Mouse (Mus musculus): ENCODE measurements at regions not wholly inside any gene's neighbourhood (a gene's known extent, or its start where the extent isn't known, plus 50 kb on each side); places are given as distances from the start of the nearest gene placed in this dataset.

DNA sequence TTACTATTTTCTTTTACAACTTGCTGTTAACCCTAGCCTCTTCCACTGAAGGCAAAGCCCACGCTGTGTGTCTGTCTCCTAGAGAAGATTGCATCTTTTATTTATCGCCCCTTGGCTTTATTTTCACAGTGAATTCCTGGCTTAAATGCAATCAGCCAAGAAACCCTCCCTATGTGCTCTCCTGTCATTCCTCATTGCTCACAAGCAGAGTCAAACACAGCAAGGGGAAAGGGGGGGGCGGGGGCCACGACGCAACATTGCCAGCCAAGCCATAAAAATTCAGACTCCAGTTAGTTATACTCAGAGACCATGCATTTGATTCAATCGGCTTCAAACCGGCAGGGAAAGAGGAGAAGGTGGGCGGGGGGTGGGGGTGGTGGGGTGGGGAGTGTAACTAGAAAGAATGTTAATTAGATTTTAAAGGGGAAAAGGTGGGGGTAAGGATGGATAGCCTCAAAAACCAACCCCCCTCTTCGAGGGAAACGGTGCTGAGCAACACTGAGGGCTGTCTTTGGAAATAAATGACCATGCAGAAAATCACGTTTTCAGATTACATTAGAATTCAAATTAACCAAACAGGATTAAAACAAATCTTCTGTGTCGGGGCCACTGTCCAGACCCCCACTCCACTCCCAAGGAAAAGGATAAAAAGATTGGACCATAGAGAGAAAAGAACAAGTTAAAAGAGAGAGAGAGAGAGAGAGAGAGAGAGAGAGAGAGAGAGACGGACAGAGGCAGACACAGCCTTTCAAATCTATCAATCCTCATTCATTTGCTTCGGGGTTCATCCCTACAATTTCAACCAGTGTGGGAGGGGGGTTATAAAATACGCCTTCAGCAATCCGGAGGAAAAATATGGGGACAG lies 156.6 kb upstream of the Smim15 start:
- no peak for ATAC-seq (ENCODE audit: extremely low read depth, insufficient number of reproducible peaks, low FRiP score, poor library complexity, severe bottlenecking)

DNA sequence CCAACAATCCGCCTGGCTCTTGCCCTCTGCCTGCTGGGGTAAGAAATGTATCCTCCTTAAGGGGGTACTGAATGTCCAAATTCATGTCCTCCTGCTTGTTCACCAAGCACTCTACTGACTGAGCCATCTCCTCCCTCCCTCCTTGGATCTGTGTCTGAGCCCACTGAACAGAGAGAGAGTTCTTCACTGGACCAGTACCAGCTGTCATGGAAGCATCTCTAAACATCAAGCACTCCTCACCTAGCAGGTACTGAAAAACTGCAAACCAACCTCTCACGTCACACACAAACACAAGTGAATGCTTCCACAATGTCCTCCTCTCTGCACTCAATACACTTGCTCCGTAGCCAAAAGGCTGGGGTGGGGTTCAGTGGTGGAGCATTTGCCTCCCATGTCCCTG lies 159.4 kb upstream of the Smim15 start:
- no peak for ATAC-seq (ENCODE audit: extremely low read depth, insufficient number of reproducible peaks, low FRiP score, poor library complexity, severe bottlenecking)

DNA sequence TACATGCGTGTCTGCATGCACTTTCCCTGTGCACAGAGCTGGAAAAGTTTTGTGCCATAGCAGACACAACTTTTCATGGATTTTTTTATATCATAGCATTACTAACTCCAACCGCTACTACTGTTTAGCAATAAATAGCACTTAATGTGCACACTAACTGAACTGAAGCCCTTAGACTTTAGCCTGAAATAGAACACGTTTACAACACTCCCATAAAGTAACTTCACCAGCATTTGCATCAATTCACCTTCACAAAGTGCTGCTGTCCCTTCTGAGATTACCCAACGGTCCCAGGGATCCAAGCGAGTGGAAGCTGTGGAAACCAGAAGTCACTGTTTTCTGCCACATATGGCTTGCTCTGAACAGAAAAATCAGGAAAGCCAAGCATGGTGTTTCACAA lies 161.9 kb upstream of the Smim15 start:
- no peak for ATAC-seq (ENCODE audit: extremely low read depth, insufficient number of reproducible peaks, low FRiP score, poor library complexity, severe bottlenecking)

DNA sequence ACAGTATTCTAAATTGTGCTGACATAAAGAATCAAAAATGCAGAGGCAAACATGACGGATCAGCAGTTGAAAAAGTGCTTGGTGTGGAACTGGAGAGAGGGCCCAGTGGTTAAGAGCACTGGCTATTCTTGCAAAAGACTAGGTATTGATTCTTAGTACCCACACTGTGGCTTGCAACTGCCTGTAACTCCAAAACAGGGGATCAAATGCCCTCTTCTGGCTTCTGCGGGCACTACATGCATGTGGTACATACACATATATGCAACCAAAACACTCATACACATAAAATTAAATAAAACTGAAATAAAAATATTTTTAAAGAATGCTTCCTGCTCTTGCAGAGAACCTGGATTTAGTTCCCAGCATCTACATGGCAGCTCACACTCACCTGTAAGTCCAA lies 163.7 kb upstream of the Smim15 start:
- no peak for ATAC-seq (ENCODE audit: extremely low read depth, insufficient number of reproducible peaks, low FRiP score, poor library complexity, severe bottlenecking)

GRCm38 (mm10) chr13:107879535-107879934 lies 164.7 kb upstream of the Smim15 start:
- ATAC-seq (ENCODE audit: extremely low read depth, insufficient number of reproducible peaks, low FRiP score, poor library complexity, severe bottlenecking) = no peak

- ATAC-seq (ENCODE audit: extremely low read depth, insufficient number of reproducible peaks, low FRiP score, poor library complexity, severe bottlenecking) = no peak
Observed at GRCm38 (mm10) chr13:107878980-107879379, 165.3 kb upstream of the Smim15 start.

- 0 out of 2 replicates have a peak, but pooled peaks have one; percentile 23 for ATAC-seq (ENCODE audit: extremely low read depth, insufficient number of reproducible peaks, low FRiP score, poor library complexity, severe bottlenecking)
Observed at GRCm38 (mm10) chr13:107873244-107873667, 171.0 kb upstream of the Smim15 start.

DNA sequence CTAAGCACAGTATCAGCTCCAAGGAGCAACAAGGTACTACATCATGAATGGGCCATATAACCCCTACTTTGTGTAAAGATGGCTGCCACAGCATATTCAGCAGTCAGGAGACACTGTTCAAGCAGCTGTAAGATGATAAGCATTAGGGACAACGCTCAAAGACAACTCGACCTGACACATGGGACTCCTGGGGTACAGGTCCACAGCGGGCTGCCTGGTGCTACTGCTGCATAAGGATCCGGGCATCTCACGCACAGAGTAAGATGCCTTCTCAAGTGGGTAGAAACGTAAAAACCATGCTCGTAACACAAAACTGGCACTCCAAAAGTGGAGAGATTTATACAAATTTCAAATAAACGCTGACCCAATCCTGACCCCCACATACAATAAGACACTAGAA lies 171.7 kb upstream of the Smim15 start:
- ATAC-seq (ENCODE audit: extremely low read depth, insufficient number of reproducible peaks, low FRiP score, poor library complexity, severe bottlenecking) = no peak

- ATAC-seq (ENCODE audit: extremely low read depth, insufficient number of reproducible peaks, low FRiP score, poor library complexity, severe bottlenecking) = no peak
Observed at GRCm38 (mm10) chr13:107872137-107872536, 172.1 kb upstream of the Smim15 start.

GRCm38 (mm10) chr13:107868906-107869305 lies 175.3 kb upstream of the Smim15 start:
- no peak for ATAC-seq (ENCODE audit: extremely low read depth, insufficient number of reproducible peaks, low FRiP score, poor library complexity, severe bottlenecking)

- no peak for ATAC-seq (ENCODE audit: extremely low read depth, insufficient number of reproducible peaks, low FRiP score, poor library complexity, severe bottlenecking)
Observed at GRCm38 (mm10) chr13:107866825-107867224, 177.4 kb upstream of the Smim15 start.

DNA sequence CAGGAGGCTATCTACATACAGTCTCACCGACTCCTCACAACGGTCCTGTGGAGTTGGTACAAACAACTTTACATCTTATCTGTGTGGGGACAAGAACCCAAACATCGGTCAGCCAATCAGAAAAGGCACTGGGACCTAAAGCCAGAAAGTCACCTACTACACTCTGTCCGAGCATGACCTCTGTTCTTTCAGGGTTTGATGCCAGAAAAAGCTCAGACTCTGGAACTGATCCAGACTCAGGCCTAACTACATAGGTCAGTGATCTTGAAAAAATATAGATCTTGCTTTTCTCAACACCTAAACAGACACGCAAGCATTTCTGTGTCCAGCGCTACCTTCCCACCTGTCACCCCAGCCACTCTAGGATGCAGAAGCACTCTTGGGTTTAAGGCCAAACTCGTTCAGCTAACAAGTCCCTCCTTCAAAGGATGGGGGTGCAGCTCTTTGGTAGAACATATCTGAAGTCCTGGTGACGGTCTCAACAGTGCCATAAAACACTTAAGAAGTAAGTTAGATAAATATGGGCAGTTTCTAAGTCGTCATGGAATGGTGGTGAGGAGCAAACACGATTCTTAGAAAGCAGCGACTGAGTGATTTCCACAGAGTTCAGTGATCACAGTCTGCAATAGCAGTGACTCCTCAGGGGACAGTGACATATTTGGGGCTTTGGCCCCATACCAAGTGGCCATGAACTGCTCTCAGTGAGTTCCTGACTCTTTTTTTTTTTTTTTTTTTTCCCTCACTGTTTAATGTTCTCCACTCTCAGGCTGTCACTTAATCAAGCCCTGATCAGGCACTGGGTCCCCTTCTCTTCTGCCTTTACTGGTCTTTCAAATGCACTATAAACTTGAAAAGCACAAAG lies 181.2 kb upstream of the Smim15 start:
- ATAC-seq (ENCODE audit: extremely low read depth, insufficient number of reproducible peaks, low FRiP score, poor library complexity, severe bottlenecking) = no peak

DNA sequence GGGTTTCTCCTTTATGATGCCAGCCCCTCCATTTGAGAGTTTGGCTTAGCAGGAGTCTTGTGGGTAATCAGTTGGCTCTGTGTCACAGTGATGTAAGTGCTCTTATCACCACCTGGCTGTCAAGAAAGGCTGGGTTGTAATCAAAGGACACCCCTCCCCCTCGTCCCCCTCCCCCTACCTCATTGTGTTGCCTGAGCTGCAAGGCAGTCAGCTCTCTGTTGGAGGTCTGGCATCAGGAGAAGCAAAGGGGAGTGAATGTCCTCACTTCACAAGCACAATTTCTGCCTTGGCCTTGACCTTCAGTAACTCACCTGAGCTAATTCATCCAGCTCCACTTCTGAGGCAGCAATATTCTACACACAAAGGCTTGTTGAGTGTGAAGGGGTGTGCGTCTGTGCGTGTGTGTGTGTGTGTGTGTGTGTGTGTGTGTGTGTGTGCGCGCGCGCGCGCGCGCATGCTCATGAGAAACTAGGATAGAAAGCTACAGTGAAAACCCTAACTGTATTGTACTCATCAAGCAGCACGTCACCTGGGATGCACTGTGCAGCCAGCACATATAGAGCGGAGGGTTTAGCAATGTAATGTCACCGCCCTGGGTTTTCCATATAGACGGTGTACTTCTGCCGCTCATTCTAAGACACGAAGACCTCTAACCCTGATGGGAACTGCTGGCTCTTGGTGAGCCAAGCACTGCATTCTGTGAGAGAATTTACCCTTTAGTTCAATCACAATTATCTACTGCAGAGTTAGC lies 182.7 kb upstream of the Smim15 start:
- ATAC-seq (ENCODE audit: extremely low read depth, insufficient number of reproducible peaks, low FRiP score, poor library complexity, severe bottlenecking) = no peak

DNA sequence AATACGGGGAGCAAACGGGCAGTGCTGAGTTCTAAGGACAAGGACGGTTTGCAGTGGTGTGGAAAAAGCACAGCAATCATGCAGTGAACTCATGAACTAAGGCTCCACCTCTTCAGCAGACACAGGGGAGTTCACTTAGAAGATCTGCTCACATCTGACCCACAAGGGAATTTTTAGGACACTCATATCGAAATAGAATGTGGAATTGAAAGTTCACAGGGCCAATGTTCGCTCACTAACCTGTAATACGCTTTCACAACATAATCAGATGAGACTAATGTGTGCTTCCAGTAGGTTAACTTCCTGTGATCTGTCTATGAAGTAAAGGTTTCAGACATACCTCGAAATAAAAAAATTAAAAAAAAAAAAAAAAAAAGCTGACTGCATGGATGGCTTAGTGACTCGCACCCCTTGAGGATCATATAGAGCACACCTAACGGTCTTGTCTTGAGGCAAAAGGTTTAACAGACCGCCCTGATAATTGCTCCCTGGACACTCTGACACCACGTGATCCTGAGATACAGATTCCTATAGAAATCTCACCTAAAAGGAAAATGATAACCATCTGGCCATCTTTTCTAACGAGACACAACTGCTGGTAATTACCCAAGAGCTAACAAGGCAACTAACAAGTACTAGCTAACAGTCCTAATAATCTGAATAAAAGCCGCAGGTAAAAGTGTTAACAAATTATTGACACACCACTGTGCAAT lies 187.0 kb upstream of the Smim15 start:
- ATAC-seq (ENCODE audit: extremely low read depth, insufficient number of reproducible peaks, low FRiP score, poor library complexity, severe bottlenecking) = peak; percentile 67

- ATAC-seq (ENCODE audit: extremely low read depth, insufficient number of reproducible peaks, low FRiP score, poor library complexity, severe bottlenecking) = no peak
Observed at GRCm38 (mm10) chr13:107850907-107851560, 193.2 kb upstream of the Smim15 start.

DNA sequence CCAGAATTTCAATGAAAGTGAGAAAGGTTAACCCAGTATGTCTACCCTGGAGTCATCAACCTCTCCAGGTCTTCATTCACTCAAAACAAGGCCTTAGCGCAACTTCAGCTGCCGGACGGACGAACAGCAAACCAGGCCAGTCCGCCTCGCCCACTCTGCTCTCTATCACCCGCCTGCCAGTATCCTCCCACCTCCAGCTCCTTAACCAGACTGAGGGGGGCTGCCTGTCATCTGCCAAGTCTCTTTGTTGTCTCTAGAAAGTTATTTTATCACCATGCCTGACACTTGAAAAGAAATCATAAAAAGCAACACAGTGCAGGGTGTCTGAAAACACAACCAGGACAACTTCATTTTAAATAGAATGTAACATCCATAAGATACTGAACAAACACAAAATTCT lies 195.4 kb upstream of the Smim15 start:
- no peak for ATAC-seq (ENCODE audit: extremely low read depth, insufficient number of reproducible peaks, low FRiP score, poor library complexity, severe bottlenecking)

DNA sequence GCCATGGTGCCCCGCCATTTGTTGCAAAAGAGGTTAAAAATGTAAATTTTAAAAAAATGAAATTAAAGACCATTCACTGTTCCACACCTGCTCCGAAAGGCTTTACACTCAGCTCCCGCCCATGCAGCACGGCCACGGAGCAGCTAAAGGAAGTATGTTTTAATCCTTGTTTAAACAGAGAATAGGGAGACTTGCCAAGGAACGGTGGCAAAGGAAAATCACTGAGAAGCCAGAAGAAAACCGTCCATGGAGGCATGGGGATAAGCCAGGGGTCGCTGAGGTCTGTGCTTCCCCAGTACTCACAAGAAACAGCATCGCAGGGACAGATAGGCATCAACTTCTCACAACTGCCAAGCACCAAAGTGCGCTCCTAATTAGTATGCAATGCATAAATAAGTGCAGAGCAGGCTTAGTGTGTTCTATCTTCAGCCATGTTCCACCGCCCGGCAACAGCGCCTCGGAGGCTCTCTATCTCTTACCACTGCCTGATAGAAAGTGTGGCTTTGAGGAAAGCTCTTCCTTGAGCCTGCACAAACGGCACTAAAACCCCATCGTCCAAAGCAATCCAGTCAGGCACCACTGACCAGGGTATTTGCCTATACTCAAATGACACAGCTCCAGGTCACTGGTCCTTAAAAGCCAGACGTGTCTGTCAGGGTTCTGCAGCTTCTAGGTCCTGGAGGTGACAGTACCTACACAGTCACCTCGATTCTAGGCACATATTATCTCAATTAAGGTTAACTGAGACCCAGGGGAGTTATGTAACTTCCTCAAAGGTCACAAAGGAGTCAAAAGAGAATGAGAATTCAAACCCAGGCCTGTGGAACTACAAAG lies 196.8 kb upstream of the Smim15 start:
- no peak for ATAC-seq (ENCODE audit: extremely low read depth, insufficient number of reproducible peaks, low FRiP score, poor library complexity, severe bottlenecking)

All from neutrophil, adult 5-6 weeks (primary cell).